Mouse (Mus musculus) embryonic facial prominence, embryonic 10.5 days (tissue): ENCODE data around the gene N4bp2. TPM values are rescaled to one million over a fixed set of nuclear protein-coding genes. Genes with fewer than 3 reads are reported as not detected.
"Not testable (repeated sequence)": the region's sequence is repeated elsewhere in the genome, so short reads cannot be mapped to it uniquely, and the experiment has no call there.

ENCODE experiments used
- DNase-seq: peaks from one replicate; pipeline ENCODE4 v3.0.0-alpha.2; 2017; ENCODE audit warnings: low spot score
- H3K27ac ChIP-seq: fragments of 300-500 bp; sonication (generic); replicated peaks from 2 replicates; pipeline ENCODE4 v1.5.1; 2016; ENCODE audit warnings: mild to moderate bottlenecking
- H3K27me3 ChIP-seq: fragments of 300-500 bp; sonication (generic); replicated peaks from 2 replicates; pipeline ENCODE4 v1.6.1; 2016; ENCODE audit warnings: low read depth, mild to moderate bottlenecking; ENCODE audit not compliant: poor library complexity, severe bottlenecking
- H3K36me3 ChIP-seq: fragments of 300-500 bp; sonication (generic); replicated peaks from 2 replicates; pipeline ENCODE4 v1.6.1; 2016; ENCODE audit warnings: mild to moderate bottlenecking, moderate library complexity
- H3K4me1 ChIP-seq: fragments of 300-500 bp; sonication (generic); 2 replicates; pipeline ENCODE4 v1.6.1; 2016
- H3K4me3 ChIP-seq: fragments of 300-500 bp; sonication (generic); 2 replicates; pipeline ENCODE4 v1.5.1; 2016; ENCODE audit warnings: mild to moderate bottlenecking, moderate library complexity
- H3K9me3 ChIP-seq: fragments of 300-500 bp; sonication (generic); 2 replicates; pipeline ENCODE4 v1.6.1; 2016; ENCODE audit warnings: mild to moderate bottlenecking
- WGBS: fragments of 180-500 bp; shearing (Covaris S2); methylation state at CpG from one replicate; pipeline ENCODE4 v1.1.7; 2016; 5-methylcytosine and 5-hydroxymethylcytosine counted together
- polyA plus RNA-seq: library from polyadenylated mRNA; unstranded; fragments of >200 nt; fragmentation: Nextera tagmentation; extraction: Ambion mirVana; gene quantifications from 2 replicates; pipeline ENCODE4 v1.2.1, GENCODE M21; 2016

The N4bp2 gene
- polyA plus RNA-seq, 1 experiment from 2014 or later: 37.5 TPM

DNA sequence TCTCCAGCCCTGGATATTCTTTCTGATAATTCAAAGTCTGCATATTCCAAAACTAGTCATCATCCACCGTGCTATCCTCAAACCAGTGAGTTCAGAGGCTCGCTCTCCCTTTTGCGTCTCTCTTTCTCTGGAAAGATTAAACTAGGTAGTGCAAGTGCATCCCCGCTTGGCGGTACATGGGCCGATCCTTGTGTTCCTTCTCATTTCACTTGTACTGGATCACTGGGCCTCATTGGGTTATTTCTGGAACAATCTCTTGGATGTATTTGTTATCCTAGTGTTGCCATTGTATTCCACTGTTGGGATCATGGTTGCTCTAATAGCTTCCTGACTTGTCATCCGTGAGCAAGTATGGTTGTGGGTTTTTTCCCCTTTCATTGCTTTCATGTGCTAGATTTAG lies 6.7 kb downstream of the N4bp2 start:
- Histone ChIP-seq H3K27ac (no peak overlapping the region), H3K9me3 (no peaks in the 10 kb centered on the region), H3K27me3 (no peaks in the 10 kb centered on the region), H3K4me3 (no peak overlapping the region), H3K4me1 (peaks cover 6% of the 10 kb centered on the region), H3K36me3 (peaks cover 49% of the 10 kb centered on the region)
- no peak for DNase-seq
- 93% methylated on average over 7 of the region's 7 CpGs for WGBS

DNA sequence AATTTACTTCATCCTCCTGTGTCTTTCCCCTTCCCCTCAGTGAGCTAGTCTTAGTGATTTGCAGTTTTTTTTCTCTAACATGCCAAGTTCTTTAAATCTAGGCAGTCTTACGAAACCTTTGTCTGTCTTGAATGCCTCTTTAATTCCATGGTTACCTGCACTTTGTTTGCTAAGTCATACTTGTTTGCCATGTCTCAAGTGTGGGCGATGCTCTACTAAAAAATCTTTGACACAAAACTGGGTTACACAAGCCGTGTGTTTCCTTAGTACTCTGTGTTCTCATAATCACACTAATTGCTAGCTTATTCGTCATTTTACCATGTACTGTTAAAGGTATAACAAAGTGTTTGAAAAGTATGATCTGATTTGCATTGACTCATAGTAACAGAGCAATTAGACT lies 7.2 kb downstream of the N4bp2 start:
- Histone ChIP-seq H3K9me3 (no peaks in the 10 kb centered on the region), H3K27me3 (no peaks in the 10 kb centered on the region), H3K4me3 (no peak overlapping the region), H3K27ac (no peak overlapping the region), H3K4me1 (peaks cover 3% of the 10 kb centered on the region), H3K36me3 (peaks cover 54% of the 10 kb centered on the region)
- WGBS: 89% methylated on average over 4 of the region's 4 CpGs
- no peak for DNase-seq

DNA sequence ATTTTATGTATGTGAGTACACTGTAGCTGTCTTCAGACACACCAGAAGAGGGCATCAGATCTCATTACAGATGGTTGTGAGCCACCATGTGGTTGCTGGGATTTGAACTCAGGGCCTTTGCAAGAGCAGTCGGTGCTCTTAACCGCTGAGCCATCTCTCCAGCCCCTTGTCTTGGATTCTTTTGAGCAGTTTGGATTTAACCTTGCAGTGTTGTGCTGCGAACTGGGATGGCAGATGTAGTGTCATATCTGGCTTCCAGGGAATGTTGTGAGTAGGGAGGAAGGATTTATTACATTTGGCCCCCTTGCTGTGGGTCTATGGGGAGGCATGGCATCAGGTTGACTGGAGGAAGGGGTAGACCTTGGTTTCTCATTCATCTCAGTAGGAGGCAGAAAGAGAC lies 10.6 kb downstream of the N4bp2 start:
- not testable (repeated sequence) for DNase-seq, H3K4me3 ChIP-seq, H3K4me1 ChIP-seq, H3K27me3 ChIP-seq, H3K27ac ChIP-seq, H3K9me3 ChIP-seq
- peaks cover 71% of the 10 kb centered on the region for H3K36me3 ChIP-seq
- WGBS: 96% methylated on average over 3 of the region's 3 CpGs

DNA sequence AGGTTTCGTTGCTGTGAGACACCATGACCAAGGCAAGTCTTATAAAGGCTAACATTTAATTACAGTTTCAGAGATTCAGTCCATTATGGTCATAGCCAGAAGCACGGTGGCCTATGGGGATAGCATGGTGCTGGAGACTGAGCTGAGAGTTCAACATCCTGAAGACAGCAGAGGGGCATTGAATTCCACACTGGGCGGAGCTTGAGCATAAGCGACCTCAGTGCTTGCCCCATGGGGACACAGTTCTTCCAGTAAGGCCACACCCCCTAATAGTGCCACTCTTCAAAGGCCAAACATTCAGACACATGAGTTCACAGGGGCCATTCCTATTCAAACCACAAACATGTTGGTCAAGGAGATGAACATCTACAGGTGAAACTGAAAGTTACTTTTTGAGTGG lies 12.8 kb downstream of the N4bp2 start:
- Histone ChIP-seq H3K36me3 (peaks cover 90% of the 10 kb centered on the region), H3K9me3 (no peaks in the 10 kb centered on the region), H3K27ac (no peak overlapping the region), H3K4me3 (no peak overlapping the region), H3K27me3 (no peaks in the 10 kb centered on the region), H3K4me1 (no peaks in the 10 kb centered on the region)
- peak; percentile 4 for DNase-seq
- WGBS: 83% methylated on average over 4 of the region's 4 CpGs

DNA sequence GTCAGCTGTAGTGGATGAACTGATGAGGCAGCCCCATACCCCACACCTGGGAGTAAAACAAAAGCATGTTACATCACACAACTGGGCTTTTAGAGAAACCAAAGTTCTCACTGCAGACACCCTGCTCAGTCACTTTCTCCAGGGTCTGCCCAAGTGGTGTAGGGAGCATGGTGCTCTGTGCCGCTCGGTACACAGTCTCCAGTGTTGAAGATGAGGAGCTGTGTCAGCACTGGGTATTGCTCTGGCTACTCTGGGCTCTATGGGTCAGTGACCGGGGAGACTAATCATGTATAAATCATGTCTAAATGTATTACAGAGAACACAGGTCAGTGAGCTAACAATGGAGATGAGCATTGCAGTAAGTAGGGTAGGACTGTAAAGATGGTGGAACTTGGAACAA lies 13.6 kb downstream of the N4bp2 start:
- no peaks in the 10 kb centered on the region for H3K4me1 ChIP-seq
- no peak overlapping the region for H3K4me3 ChIP-seq
- H3K27ac ChIP-seq: no peak overlapping the region
- WGBS: 97% methylated on average over 3 of the region's 3 CpGs
- no peaks in the 10 kb centered on the region for H3K9me3 ChIP-seq
- peaks cover 92% of the 10 kb centered on the region for H3K36me3 ChIP-seq
- H3K27me3 ChIP-seq: no peaks in the 10 kb centered on the region
- DNase-seq: no peak

DNA sequence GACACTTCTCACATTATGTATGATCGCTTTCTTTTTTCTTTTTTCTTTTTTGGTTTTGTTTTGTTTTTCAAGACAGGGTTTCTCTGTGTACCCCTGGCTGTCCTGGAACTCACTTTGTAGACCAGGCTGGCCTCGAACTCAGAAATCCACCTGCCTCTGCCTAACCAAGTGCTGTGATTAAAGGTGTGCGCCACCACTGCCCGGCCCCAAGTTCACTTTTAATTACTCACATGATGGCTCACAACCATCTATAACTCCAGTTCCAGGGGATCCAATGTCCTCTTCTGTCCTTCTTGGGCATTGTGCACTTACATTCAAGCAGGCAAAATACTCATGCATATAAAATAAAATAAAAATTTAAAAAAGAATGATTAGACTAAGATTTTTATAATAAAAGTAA lies 15.7 kb downstream of the N4bp2 start:
- H3K27me3 ChIP-seq, DNase-seq, H3K4me1 ChIP-seq, H3K9me3 ChIP-seq, H3K4me3 ChIP-seq, H3K27ac ChIP-seq: not testable (repeated sequence)
- 94% methylated on average over 4 of the region's 4 CpGs for WGBS
- peaks cover 91% of the 10 kb centered on the region for H3K36me3 ChIP-seq

DNA sequence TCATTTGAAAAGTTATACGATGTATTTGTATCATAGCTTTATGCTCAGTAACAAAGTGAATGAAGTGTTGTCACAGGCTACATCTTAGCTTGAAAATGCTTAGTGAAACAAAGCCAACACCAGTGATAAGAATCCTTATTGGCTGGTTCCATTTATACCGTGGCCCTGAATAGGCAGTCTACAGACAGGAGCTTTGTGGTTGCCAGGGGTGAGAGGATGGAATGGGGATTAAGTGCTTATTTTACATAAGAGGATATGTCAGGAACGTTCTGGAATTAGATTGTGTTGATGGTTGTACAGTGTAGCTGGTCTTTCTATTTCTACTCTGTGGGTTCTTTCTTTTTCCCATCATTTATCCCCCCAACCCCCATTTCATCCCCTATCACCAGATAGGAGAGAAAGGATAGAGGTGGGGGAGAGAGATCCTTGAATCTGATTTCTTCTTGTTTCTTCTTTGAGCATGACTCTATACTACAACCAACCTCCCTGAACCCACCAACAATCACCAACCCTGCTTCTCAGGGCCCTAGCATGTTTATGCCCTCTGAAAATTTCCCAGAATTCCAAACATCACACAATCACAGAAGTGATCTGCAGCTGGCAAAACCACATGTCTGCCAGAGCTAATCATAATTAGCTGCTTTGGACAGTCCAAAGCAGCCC lies 16.2 kb downstream of the N4bp2 start:
- Histone ChIP-seq H3K9me3 (no peaks in the 10 kb centered on the region), H3K4me3 (no peak overlapping the region), H3K27me3 (no peaks in the 10 kb centered on the region), H3K4me1 (no peaks in the 10 kb centered on the region), H3K27ac (no peak overlapping the region), H3K36me3 (peaks cover 90% of the 10 kb centered on the region)
- WGBS: 82% methylated on average over 3 of the region's 3 CpGs
- DNase-seq: no peak

DNA sequence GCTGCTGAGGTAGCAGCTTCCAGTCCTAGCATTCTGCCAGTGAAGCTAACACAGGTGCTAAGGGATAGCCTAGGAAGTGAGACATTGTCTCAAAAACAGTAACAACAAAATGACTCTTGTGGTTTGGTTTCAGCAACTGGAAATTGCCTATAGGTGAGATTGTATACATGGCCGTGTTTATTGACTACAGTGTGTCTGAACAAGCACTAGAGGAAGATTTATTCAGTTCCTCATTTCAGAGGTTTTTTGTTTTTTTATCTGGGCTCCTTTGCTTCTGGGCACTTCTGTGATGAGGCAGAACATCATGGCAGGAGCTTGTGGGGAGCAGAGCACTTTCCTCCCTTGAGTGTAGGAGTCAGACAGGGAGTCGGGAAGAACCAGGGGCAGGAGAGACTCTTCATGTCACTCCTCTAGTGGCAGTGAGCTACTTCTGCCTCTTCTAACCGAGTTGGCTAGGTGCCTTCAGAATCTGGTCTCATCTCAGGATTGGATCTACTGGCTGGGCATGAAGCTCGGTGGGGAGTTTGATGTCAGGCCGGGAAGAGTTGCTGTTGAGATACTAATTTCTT lies 17.9 kb downstream of the N4bp2 start:
- DNase-seq: no peak
- no peaks in the 10 kb centered on the region for H3K9me3 ChIP-seq
- peaks cover 88% of the 10 kb centered on the region for H3K36me3 ChIP-seq
- no peaks in the 10 kb centered on the region for H3K4me1 ChIP-seq
- H3K4me3 ChIP-seq: no peak overlapping the region
- H3K27ac ChIP-seq: no peak overlapping the region
- H3K27me3 ChIP-seq: no peaks in the 10 kb centered on the region
- 81% methylated on average over 5 of the region's 5 CpGs for WGBS

DNA sequence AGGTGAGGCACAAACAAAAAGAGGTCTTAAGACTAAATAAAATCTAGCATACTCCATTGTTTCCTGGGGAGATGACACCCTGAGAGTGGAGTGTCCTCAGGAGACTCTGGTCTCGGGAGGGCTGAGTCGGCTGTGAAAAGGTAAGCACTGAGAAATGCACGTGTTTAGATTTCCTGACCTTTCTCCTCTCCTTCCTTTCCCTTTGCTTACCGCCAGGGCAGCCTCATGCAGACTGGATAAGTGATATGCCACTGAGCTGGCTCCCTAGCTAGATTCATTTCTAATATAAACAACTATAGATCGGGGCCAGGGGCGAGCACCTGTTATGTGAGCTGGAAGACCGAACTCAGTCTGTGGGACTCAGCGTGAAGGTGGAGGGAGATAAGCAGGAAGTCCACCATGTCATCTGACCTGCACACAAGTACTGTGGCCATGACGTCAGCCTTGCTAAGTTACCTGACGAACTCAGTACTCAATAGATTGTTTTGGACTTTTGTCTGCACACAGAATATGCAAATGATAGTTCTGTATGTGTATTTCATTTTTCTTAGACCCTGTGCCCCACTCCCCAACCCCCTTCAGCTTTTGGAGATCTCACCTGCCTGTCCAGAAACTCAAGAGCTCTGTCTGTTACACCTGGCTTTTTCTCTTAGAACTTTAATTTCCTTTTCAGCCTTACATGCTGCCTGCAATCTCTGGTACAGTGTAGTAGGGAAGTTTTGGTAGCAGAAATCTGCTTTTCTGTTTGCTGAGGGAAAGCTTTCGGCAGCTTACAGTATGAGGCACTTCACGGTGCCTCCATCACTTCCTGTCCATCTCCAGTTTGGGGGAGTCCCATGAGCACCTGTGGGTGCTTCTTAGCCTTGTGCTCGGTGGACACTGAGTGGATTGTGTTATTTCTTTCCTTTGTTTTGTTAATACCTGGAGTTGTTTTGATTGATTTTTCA lies 18.7 kb downstream of the N4bp2 start:
- H3K27ac ChIP-seq: no peak overlapping the region
- DNase-seq: no peak
- H3K36me3 ChIP-seq: peaks cover 88% of the 10 kb centered on the region
- H3K27me3 ChIP-seq: no peaks in the 10 kb centered on the region
- no peak overlapping the region for H3K4me3 ChIP-seq
- H3K4me1 ChIP-seq: no peaks in the 10 kb centered on the region
- H3K9me3 ChIP-seq: no peaks in the 10 kb centered on the region
- WGBS: 84% methylated on average over 13 of the region's 13 CpGs

DNA sequence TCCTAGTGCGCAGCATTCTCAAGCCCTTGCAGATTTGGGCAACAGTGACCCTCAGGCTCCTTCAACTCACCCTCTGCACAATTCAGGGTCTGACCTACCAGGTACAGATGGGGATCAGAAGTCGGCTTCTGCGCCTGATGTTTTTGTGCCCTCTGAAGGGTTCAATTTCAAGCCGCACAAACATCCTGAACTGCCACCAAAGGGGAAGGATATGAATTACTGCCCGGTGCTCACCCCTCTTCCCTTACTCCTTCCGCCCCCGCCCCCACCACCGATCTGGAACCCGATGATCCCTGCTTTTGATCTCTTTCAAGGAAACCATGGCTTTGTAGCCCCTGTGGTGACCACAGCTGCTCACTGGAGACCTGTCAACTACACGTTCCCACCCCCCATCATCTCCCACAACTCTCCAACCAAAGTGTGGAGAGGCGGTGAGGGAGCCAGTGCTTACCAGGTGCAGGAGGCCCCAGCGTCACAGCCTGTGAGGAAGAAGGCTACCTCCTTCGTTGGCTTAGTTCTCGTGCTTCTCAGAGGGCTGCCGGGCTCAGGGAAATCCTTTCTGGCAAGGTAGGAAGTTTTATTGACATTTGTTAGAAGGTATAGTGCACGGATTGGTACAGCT lies 27.4 kb downstream of the N4bp2 start:
- no peak for DNase-seq

DNA sequence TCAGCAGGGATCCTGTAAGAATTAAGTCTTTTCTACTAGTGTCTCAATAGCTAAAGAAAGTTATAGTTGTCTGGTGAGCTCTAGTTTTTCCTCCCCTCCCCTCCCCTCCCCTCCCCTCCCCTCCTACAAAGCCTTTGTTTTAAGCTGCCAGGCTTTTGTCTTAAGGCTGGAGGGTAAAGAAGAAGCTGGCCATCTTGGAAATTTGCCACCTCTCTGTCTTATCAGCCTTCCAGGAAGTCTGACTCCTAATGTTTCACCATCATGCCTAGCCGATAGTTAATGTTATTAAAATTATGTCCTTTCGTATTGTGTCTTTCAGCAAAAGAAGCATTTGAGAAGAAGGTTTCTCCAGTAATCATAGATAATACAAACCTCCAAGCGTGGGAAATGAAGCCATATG lies 30.9 kb downstream of the N4bp2 start:
- no peak overlapping the region for H3K27ac ChIP-seq
- no peak overlapping the region for H3K4me3 ChIP-seq
- no peaks in the 10 kb centered on the region for H3K9me3 ChIP-seq
- H3K27me3 ChIP-seq: no peaks in the 10 kb centered on the region
- H3K4me1 ChIP-seq: no peaks in the 10 kb centered on the region
- DNase-seq: no peak
- peaks cover 83% of the 10 kb centered on the region for H3K36me3 ChIP-seq
- 92% methylated on average over 3 of the region's 3 CpGs for WGBS

More for the DNA sequence above, 27.4 kb downstream of the N4bp2 start:
- Histone ChIP-seq H3K4me1 (no peaks in the 10 kb centered on the region), H3K4me3 (no peak overlapping the region), H3K27me3 (no peaks in the 10 kb centered on the region), H3K27ac (no peak overlapping the region), H3K9me3 (no peaks in the 10 kb centered on the region), H3K36me3 (peaks cover 86% of the 10 kb centered on the region)
- WGBS: 87% methylated on average over 16 of the region's 16 CpGs

DNA sequence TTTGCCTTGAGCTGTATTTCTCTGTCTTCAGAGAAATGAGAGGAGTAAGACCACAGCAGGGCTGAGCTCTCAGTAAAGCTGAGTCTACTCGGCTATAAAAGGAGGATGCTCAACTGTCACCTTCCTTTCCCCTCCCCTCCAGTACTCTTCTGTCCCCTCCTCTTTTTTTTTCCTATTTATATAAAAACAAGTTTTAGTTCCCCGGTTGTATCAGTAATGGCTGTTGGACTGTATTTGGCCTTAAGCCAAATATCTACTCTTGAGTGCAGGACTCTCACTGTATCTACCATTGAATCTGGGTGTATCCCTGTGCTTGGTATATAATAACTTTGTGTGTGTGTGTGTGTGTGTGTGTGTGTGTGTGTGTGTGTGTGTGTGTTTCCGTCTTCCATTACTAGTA lies 31.4 kb downstream of the N4bp2 start:
- H3K27me3 ChIP-seq: no peaks in the 10 kb centered on the region
- peaks cover 88% of the 10 kb centered on the region for H3K36me3 ChIP-seq
- no peak for DNase-seq

More for the DNA sequence above, 31.4 kb downstream of the N4bp2 start:
- Histone ChIP-seq H3K4me3 (no peak overlapping the region), H3K27ac (no peak overlapping the region), H3K9me3 (no peaks in the 10 kb centered on the region), H3K4me1 (no peaks in the 10 kb centered on the region)
- 84% methylated on average over 3 of the region's 3 CpGs for WGBS
